Mouse (Mus musculus) skeletal muscle tissue, adult 2 months (tissue): ENCODE results near the gene Hist1h3b.
"Not testable (repeated sequence)": the region's sequence is repeated elsewhere in the genome, so short reads cannot be mapped to it uniquely, and the experiment has no call there.

ENCODE experiments used
- DNase-seq: peaks from one replicate; pipeline ENCODE4 v3.0.0-alpha.2; 2012; ENCODE audit warnings: low read depth, low spot score

The Hist1h3b gene

DNA sequence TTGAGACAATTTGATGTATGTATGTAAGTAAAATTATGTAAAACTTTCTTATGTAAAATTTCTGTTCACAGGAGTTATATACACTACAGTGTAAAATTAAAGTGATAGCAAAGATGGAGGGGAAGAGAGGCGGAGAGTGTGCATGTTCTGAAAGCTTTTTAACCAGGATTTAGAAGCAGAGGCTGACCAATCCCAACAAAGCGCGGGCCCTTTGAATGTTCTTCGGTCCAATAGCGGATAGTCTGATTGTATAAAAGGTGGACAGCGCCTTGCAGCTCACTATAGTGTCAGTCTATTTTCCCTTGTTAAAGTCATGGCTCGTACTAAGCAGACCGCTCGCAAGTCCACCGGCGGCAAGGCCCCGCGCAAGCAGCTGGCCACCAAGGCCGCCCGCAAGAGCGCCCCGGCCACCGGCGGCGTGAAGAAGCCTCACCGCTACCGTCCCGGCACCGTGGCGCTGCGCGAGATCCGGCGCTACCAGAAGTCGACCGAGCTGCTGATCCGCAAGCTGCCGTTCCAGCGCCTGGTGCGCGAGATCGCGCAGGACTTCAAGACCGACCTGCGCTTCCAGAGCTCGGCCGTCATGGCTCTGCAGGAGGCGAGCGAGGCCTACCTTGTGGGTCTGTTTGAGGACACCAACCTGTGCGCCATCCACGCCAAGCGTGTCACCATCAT lies at the start of gene Hist1h3b:
Hist1h3b (plus strand) TSS at position 201 of the 675 bp plus-strand sequence.
- DNase-seq, result peak; percentile 75

DNA sequence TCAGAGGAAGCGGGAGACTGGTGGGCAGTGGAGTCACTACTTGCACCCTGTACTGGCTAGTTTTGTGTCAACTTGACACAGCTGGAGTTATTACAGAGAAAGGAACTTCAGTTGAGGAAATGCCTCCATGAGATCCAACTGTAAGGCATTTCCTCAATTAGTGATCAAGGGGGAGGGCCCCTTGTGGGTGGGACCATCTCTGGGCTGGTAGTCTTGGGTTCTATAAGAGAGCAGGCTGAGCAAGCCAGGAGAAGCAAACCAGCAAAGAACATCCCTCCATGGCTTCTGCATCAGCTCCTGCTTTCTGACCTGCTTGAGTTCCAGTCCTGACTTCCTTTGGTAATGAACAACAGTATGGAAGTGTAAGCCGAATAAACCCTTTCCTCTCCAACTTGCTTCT lies 49.3 kb upstream of the Hist1h3b start:
- not testable (repeated sequence) for DNase-seq

DNA sequence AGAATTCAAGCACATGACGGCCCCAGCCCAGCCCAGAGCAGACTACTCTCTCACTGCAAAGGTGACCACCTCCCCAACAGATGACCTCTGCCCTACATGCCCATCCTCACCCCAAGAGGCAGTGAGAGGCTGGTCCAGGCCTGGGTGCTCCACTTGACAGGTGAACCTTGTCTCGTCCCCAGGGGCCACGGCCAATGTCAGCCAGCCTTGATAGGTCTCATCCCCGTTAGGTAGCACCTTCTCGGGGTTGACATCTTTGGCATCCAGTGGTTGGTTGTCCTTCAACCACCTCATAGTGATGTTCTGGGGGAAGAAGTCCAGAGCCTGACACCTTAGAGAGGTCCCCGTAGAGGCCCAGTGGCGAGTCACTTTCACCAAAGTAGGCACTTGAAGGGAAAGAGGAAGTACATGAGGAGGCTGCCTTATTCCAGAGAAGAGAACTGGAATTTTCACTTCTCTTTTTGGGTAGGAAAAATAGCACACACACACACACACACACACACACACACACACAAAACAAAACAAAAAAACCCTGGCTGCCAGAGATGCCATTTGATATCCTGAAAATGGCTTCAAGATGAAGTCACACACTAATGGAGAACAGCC lies 46.2 kb upstream of the Hist1h3b start:
- no peak for DNase-seq

DNA sequence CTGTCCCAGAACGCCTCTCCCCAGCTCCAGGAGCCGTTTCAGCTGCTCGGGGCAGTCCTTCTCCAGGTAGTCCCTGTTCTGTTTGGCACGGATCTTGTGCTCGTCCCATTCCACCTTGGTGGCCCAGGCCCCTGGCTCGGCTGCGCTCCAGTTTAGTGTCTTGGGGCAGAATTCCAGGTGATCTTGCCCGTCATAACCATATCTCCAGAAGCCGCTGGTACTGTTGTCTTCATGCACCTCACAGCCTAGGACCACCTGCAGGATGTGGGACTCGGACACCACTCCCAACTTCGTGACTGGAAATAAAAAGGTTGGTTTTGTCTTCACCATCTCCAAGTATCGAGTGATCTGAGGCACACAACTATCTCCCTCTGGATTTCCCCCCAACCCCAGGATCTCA lies 45.3 kb upstream of the Hist1h3b start:
- DNase-seq, result no peak

DNA sequence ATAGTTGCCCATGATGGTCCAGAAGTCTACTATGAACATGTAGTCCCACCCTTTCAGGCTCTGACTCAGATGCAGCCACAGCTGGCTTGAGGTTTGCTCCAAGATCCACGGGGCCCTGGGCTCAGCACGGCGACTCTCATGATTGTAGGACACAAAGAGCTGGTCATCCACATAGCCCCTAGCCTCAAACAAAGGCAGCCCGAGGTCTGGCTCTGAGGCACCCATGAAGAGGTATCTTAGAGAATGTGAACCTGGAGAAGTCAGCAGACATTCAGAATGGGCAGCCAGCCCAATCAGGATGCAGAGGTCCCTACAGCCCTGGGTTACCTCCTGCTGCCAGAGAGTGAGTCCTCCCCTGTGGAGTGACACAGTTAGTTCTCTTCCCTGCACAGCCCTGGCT lies 44.0 kb upstream of the Hist1h3b start:
- DNase-seq, result no peak

DNA sequence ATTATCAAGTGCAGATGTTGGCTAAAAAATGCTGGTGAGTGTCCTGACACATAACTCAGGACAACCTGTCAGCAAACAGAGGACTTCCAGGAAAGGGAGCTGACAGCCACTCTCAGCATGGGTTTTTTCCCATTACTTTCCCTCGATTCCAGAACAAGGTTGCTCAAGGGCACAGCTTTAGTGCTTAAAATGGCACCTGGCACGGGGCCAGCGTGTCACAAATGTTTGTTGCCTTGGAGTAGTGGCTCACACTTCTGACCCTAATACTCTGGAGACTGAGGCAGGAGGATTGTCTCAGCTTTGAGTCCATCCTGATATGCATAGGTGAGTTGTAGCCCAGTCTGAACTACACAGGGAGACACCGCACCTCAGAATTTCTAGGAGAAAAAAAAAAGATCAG lies 43.4 kb upstream of the Hist1h3b start:
- DNase-seq, result no peak

DNA sequence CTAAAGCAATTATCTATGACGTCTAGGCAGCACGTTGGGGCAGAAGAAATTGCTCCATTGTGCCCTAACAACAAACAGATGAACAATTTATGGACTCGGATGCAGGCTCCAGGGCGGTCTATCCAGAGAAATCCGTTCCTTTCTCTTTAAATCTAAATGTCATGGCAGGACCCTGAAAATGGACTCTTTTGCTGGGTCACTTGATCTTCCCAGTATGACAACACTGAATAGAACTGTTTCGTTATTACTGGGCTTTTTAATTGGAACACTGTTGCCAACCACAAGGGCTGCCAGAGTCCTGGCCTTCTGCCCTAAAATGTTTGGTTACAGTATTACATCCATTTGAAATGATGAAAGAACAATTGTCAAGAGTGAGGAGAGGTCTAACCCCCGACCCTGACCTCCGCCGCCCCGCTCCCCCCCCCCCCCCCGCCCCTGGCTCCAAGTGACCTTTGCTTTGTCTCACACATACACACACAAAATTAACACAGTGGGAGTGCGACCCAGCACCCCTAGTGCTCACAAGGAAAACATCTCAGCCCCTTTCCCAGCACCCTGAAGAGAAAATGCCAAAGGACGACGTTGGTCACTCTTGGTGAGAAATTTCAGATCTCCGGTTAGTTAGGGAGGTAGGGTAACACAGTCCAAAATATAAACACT lies 42.2 kb upstream of the Hist1h3b start:
- no peak for DNase-seq

DNA sequence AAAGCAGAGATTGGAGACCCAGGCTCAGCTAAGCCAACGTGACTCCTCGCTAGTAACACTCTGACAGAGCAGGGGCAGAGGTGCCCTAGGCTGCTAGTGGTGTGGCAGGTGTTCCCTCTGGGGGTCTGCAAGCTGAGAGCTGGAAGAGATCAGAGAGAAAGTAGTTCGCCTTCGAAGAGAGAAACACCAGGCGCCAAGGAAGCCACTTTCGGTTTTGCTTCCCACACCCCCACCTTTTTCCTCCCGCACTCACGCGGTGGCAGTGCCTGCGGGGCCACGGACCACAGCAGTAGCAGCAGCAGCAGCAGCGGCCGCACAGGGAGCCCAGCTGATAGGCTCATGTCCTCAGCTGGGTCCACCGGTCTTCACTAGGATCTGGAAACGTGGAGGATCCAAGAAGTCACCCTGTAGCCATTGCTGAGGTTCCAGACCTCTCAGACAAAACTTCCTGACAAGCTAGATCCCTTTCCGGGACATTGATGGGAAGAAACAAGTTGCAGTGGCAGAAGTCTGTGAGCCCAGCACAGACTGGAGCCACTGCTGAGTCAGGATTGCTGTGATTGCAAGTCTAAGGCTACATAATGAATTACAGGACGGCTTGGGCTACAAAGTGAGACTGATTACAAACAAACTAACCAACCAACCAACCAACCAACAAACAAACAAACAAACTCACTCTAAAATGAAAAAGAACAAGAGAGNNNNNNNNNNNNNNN lies 41.5 kb upstream of the Hist1h3b start, which contains the start of gene Hfe:
Hfe (minus strand) TSS at position 481 of the 716 bp plus-strand sequence.
- DNase-seq, result peak; percentile 61

DNA sequence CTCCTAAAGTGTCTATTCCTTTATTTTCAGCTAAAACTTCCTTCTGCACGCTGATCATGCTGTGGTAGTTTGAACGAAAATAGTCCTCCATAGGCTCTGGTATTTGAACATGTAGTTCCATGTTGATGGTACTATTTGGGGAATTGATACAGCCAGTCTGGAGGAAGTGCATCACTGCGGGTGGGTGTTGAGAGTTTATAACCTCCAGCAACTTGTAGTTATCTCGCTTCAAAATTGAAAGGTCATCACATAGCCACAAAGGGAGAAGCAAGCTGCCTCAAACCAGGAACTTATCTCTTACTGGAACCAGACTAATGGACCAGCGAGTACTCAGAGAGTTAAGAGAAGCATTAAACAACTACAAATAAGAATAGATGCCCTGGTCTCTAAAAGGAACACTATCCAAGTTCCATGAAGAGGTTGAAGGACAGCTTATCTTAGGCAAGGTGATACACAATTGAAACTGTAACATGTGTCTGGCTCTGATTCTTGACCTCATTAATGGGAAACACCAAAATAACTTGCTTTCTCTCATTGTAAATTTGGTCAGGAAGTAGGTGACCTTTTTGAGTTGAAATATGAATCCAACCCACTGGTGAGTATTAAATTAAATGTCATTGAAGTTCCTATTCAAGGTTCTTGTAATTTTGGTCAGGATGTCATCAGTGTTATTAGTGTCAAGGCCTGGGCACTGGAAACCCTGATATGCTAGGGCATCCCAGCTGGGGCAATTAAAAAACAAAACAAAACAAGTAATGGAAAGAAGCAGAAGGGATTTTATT lies 35.6 kb upstream of the Hist1h3b start:
- DNase-seq, result no peak

DNA sequence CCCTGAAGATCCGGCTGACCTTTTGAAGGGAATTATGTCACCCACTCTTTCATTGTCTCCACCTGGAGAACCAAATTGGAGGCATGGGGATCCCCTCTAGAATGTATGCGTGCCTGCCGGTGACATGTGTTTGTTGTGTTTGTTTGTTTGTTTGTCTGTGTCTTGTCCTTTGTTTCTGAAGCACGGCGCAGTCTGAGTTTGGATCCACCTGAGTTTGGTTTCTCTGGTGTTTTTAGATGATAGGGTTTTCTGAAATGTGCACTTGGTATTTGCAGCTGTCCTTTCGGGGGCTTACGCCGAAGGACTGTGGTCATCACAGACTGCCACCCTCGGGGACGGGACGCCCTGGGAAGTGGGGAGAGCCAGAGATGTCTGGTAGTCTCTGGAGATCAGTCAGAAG lies 34.9 kb upstream of the Hist1h3b start:
- no peak for DNase-seq

DNA sequence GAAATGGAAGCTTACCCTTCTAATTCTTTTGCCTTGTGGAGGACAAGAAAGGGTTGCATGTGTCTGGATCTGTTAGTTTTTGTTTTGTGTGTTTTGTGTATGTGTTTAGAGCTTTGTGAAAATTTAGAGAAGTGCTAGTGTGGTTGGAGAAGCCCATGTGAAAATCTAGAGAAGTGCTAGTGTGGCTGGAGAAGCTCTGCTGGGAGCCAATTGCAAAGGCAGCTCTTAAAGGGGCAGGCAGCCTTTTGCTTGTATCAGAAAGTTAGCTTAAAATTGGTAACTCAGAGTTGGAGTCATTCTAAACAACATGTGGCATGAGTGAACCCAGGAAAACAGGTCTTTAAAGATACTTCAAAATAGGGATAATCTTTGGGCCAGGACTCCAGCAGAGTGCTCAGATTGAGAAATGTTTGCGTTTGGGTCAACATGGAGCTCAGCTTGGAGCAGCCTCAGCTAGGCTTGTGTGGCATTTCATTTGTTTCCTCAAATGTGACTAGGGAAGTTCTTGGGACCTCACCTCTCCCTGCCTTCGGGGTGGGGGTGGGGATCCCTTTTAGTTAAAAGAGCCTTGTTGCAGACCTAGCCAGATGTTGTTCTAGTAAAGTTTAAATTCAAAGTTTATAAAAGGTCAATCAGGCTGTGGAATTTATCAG lies 34.3 kb upstream of the Hist1h3b start:
- DNase-seq, result not testable (repeated sequence)

DNA sequence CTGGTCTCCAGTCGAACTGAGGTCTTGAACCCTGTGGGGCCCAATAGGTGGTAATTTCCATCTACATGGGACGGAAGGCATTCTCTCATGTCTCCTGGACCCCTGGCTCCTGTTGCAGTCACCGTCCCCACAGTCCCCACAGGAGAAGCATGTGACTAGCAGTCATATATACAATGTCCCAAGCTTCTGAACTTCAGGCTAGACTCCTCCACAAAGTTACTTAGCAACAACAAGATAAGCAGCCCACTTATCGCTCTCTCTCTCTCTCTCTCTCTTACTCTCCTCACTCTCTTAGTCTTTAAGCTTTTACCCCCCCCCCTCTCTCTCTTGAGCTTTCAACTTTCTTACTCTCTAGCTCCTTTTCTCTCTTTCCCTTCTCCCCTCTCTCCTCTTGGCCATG lies 27.8 kb upstream of the Hist1h3b start:
- DNase-seq, result no peak

DNA sequence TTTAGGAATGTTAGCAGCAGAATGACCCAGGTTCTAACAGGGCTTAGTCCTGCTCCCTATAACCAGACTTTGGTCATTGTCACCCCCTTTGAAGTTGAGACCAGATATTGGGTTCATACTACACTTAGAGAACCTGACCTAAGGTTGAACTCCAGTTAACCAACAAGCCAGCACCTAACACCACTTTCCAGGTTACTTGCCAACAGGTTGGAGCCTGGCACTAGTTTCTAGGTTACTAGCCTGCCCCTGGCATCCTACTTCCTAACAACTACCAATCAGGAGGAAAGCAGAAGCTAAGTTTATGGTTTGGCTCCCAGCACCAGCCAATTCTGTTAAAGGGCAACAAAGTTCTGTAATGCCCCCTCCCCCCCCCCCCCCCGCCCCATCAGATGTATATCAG lies 26.9 kb upstream of the Hist1h3b start:
- no peak for DNase-seq

DNA sequence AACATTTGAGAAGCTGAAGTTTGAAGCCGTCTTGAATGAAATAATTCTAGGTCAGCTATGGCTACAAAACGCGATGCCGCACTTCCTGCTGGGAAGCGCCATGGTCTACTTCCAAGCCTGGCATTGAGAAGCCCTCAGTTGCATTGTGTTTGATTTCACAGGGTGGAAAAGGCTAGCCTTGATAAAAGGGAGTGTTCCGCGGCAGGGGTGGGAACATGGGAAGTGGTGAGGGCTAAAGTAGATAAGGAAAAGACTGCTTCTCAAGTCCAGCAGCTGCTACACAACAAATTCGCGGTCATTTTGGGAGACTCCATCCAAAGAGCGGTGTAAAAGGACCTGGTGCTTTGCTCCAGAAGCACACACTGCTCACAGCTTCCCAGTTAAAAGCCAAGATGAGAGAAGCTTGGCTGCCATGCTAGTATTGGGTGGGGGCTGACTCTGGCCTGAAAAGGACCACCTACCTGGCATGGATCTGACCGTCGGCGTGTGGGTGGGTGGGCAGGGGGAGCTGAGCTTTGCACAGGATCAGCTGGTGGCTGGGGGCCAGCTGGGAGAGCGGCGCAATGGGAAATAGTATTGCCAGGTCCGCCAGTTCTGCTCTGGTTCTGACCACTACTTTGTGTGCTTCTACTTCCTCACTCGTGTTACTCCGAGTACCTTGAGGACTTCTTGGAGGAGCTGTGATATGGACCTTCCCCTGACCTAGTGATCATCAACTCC lies 23.4 kb upstream of the Hist1h3b start:
- no peak for DNase-seq

DNA sequence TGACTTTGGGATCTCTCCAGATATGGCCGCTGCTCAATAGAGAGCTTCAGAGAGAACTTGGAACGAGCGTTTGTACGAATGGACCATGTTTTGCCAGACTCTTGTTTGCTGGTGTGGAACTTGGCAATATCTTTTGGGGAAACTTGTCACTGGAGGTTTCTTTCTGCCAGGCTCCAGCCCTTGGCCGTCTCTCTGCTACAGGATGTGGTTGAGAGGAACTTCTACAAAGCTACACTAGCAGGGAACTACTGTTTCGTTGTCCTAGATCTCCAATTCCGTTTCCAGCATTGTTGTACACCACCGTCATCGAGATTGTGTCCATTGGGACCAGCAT lies 22.9 kb upstream of the Hist1h3b start:
- DNase-seq, result peak; percentile 36

DNA sequence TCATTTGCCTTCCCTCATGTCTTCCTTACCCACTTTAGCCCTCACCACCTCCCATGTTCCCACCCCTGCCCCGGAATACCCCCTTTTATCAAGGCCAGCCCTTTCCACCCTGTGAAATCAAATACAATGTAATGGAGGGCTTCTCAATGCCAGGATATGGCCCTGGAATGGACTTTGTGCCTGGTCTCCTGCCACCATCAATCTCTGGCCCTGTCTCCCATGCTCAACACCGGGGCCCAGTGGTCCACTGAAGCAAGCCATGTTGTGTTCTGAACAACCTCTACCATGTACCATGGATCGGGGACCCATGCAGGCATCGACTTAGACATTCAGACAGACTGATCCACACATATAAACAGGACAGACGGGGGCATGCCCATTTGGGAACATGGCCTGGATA lies 22.4 kb upstream of the Hist1h3b start:
- DNase-seq, result no peak

DNA sequence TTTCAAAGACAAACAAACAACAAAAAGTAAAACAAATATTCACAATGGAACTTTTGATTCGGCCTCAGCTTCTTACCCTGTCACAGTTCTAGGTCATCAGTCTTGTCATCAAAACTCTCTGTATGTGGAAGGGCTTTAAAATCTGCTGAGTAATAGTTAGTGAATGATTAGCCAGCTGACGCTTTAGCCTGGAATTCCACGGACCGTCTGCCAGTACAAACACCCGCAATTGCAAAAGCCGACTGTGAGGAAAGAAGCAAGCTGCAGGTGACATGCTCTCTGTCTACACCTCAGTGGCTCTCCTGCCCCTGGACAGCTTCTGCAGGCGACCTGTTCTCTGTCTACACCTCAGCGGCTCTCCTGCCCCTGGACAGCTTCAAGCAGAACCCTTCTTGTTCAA lies 21.6 kb upstream of the Hist1h3b start:
- DNase-seq, result peak; percentile 27

DNA sequence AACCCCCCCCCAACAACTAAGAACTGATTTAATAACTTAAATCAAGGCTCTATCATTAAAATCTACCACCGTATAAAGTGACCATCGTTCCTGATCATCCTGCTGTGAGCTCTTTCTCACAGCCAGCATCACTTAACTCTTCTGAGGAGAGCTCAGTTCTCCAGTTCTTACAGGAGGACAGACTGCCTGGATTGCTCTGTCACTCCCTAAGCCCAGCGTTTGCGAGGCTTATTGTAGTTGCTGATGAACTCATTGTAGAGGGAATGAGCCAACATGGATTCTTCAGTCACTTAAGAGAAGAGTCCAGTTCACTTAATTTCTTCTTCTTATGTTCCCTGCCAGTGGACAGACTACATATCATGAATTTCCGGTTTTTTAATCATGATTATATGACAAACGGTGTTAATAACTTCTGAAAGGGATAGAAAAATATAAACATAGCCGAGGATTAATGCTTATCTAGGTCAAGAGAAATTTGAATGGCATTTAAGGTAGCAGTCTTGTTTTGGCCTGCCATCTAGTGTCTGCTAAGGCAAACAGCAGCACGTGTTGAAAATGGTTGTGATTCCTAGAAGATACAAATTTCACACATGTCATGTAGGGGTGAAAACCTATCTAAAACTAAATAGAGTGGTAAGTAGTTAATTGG lies 19.8 kb upstream of the Hist1h3b start:
- peak; percentile 28 for DNase-seq

DNA sequence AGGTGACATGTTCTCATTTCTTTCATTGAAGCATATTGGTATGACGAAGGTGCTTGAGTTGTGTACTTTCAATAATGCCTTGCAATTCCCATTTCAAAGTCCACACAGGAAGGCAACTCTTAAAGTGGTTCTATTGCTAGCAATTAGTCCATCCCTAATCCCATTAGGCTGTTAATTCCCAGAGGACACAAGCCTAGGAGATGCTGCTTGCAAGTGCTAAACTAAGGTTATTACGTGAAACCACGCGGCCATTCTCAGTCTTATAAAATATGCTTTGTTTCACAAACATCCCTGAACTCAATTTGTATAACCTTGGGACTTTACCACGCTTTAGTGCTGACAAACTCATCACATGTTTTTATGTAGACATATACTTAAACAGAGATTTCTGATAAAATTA lies 15.0 kb upstream of the Hist1h3b start:
- no peak for DNase-seq

DNA sequence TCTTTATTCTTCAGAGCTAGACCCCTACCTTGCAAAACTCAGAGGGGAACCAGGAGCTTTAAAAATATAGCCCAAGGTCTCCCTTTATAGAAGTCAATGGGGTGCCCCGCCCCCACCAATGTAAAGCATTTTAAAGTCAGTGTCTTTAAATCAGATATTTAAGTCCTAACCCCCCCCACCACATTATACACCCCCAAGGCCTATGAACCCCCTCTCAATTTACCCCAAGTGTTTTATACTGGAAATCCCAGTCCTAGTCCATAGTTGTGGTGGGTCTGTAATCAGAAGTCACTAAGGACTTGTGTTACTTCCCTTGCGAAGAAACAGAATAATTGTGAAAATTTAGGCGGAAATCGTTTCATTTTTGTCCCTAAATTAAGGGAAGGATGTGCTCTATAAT lies 14.0 kb upstream of the Hist1h3b start:
- no peak for DNase-seq
